Mouse (Mus musculus): ENCODE data around the gene Specc1l. TPM values are rescaled to one million over a fixed set of nuclear protein-coding genes. Genes with fewer than 3 reads are reported as not detected.

Gene Specc1l
- polyA plus RNA-seq, 1 experiment from 2014 or later = 26.7 TPM

DNA sequence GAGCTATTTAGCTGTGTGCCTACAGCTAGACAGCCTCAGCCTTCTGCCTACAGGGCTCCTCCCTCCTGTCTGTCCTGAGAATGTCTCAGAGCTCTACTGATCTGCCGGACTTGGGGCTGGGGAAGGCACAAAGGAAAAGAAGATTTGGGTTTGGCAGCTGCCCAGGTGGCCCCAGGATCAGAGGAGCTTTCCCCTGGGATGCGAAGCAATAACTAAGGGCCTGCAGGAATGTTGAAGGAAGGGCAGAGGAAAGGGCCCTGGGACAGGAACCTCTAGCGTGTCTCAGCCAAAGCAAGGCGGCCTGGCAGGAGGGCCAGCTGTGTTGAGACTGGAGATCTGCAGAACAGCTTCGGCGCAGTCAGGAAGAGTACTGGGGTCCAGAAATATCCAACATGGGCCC, 111.1 kb downstream of the Specc1l start:
- Histone ChIP-seq H3K27me3 (replicated peaks) (peaks cover 11% of the 10 kb centered on the region), H3K4me3 (replicated peaks) (no peak overlapping the region), H3K9me3 (no peaks in the 10 kb centered on the region), H3K27ac (no peak overlapping the region), H3K36me3 (no peaks in the 10 kb centered on the region), H3K9ac (no peak overlapping the region), H3K4me2 (no peak overlapping the region), H3K4me1 (no peaks in the 10 kb centered on the region)
- no peak for ATAC-seq (ENCODE audit: insufficient read depth, low FRiP score, low read depth)
- WGBS = 50% methylated on average over 6 of the region's 6 CpGs

DNA sequence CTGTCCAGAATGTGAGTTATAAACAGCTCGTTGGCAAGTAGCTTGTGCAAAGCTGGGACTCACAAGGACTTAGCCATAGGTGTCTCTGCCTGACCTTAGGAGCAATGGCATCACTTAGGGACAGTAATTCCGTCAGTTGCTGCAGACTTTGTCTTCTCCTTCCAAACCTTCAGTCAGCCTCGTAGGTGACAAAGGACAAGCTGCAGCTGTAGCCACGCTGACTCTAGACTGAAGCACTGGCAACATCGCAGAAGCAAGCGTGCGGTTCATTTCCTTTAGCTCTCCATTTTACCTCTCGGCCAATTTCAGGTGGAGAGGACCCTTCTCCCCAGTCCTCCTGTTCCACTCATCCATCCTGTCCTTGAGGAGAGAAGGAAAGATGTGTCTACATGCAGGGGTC, 112.1 kb downstream of the Specc1l start:
- Histone ChIP-seq H3K9ac (no peak overlapping the region), H3K4me1 (no peaks in the 10 kb centered on the region), H3K4me2 (no peak overlapping the region), H3K9me3 (no peaks in the 10 kb centered on the region), H3K27me3 (replicated peaks) (peaks cover 5% of the 10 kb centered on the region; the same call in 1 of the 2 replicates), H3K36me3 (no peaks in the 10 kb centered on the region), H3K4me3 (replicated peaks) (no peak overlapping the region), H3K27ac (no peak overlapping the region)
- WGBS = 82% methylated on average over 8 of the region's 8 CpGs
- ATAC-seq (ENCODE audit: insufficient read depth, low FRiP score, low read depth) = no peak

GRCm38 (mm10) chr10:75324391-75324790, 112.5 kb downstream of the Specc1l start:
- ATAC-seq (ENCODE audit: insufficient read depth, low FRiP score, low read depth) = no peak
- Histone ChIP-seq H3K9me3 (no peaks in the 10 kb centered on the region), H3K4me2 (no peak overlapping the region), H3K27me3 (replicated peaks) (peaks cover 1% of the 10 kb centered on the region; the same call in 1 of the 2 replicates), H3K4me1 (no peaks in the 10 kb centered on the region), H3K27ac (no peak overlapping the region), H3K9ac (no peak overlapping the region), H3K4me3 (replicated peaks) (no peak overlapping the region), H3K36me3 (no peaks in the 10 kb centered on the region)
- 71% methylated on average over 10 of the region's 10 CpGs for WGBS

- H3K4me2 ChIP-seq = no peak overlapping the region
- H3K4me1 ChIP-seq = no peaks in the 10 kb centered on the region
- no peak overlapping the region for H3K27ac ChIP-seq
- H3K9me3 ChIP-seq = no peaks in the 10 kb centered on the region
- H3K4me3 ChIP-seq (replicated peaks) = no peak overlapping the region
- H3K27me3 ChIP-seq (replicated peaks) = no peaks in the 10 kb centered on the region
- H3K36me3 ChIP-seq = no peaks in the 10 kb centered on the region
- no peak overlapping the region for H3K9ac ChIP-seq
- ATAC-seq (ENCODE audit: insufficient read depth, low FRiP score, low read depth) = no peak
- WGBS = 93% methylated on average over 23 of the region's 23 CpGs
Observed at GRCm38 (mm10) chr10:75325821-75326220, 113.9 kb downstream of the Specc1l start.

DNA sequence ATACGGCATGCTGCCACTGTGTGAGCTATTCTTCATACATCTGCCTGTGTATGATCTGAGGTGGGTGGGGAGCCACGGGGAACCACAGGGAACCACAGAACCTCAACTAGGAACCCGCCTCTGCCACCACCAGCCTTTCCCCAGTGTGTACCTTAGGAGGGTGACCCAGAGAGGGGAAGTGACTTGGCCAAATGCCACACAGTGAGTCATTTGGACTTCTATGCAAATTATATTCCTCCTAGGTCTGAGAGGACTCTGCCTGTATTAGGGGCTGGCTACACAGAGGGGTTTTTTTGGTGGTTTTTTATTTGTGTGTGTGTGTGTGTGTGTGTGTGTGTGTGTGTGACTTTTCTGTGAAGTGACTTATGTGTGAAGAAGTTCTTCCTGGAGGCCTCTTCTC, 114.7 kb downstream of the Specc1l start:
- Histone ChIP-seq H3K27ac (no peak overlapping the region), H3K9me3 (no peaks in the 10 kb centered on the region), H3K9ac (no peak overlapping the region), H3K4me3 (replicated peaks) (no peak overlapping the region), H3K27me3 (replicated peaks) (no peaks in the 10 kb centered on the region), H3K4me2 (no peak overlapping the region), H3K36me3 (no peaks in the 10 kb centered on the region), H3K4me1 (no peaks in the 10 kb centered on the region)
- 65% methylated on average over 3 of the region's 3 CpGs for WGBS
- ATAC-seq (ENCODE audit: insufficient read depth, low FRiP score, low read depth) = peak; percentile 59; the same call in 1 of the 2 replicates

- no peaks in the 10 kb centered on the region for H3K9me3 ChIP-seq
- H3K4me2 ChIP-seq = no peak overlapping the region
- H3K36me3 ChIP-seq = no peaks in the 10 kb centered on the region
- no peaks in the 10 kb centered on the region for H3K27me3 ChIP-seq (replicated peaks)
- H3K4me1 ChIP-seq = no peaks in the 10 kb centered on the region
- H3K4me3 ChIP-seq (replicated peaks) = no peak overlapping the region
- 56% methylated on average over 11 of the region's 11 CpGs for WGBS
- no peak for ATAC-seq (ENCODE audit: insufficient read depth, low FRiP score, low read depth)
- H3K9ac ChIP-seq = no peak overlapping the region
- H3K27ac ChIP-seq = no peak overlapping the region
Observed at GRCm38 (mm10) chr10:75327081-75327480, 115.2 kb downstream of the Specc1l start.

- Histone ChIP-seq H3K27me3 (replicated peaks) (no peaks in the 10 kb centered on the region), H3K27ac (no peak overlapping the region), H3K9ac (no peak overlapping the region), H3K4me3 (replicated peaks) (no peak overlapping the region), H3K4me1 (no peaks in the 10 kb centered on the region), H3K9me3 (no peaks in the 10 kb centered on the region), H3K36me3 (no peaks in the 10 kb centered on the region), H3K4me2 (no peak overlapping the region)
- ATAC-seq (ENCODE audit: insufficient read depth, low FRiP score, low read depth) = no peak
- 59% methylated on average over 4 of the region's 4 CpGs for WGBS
Observed at GRCm38 (mm10) chr10:75328201-75328704, 116.4 kb downstream of the Specc1l start.

- Histone ChIP-seq H3K4me1 (no peaks in the 10 kb centered on the region), H3K36me3 (no peaks in the 10 kb centered on the region), H3K27ac (no peak overlapping the region), H3K9ac (no peak overlapping the region), H3K4me3 (replicated peaks) (no peak overlapping the region), H3K9me3 (no peaks in the 10 kb centered on the region), H3K4me2 (no peak overlapping the region), H3K27me3 (replicated peaks) (no peaks in the 10 kb centered on the region)
- no peak for ATAC-seq (ENCODE audit: insufficient read depth, low FRiP score, low read depth)
- 72% methylated on average over 3 of the region's 3 CpGs for WGBS
Observed at GRCm38 (mm10) chr10:75332268-75332667, 120.4 kb downstream of the Specc1l start.

DNA sequence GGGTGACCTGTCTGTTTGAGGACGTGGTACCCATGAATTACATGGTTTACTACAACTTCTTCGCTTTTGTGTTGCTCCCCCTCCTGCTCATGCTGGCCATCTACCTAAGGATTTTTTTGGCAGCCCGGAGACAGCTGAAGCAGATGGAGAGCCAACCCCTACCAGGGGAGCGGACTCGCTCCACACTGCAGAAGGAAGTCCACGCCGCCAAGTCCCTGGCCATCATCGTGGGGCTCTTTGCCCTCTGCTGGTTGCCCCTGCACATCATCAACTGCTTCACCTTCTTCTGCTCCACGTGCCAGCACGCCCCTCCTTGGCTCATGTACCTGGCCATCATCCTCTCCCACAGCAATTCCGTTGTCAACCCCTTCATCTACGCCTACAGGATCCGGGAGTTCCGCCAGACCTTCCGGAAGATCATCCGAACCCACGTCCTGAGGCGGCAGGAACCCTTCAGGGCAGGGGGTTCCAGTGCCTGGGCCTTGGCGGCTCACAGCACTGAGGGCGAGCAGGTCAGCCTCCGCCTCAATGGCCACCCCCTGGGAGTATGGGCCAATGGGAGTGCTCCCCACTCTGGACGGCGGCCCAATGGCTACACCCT, 121.4 kb downstream of the Specc1l start:
- no peak overlapping the region for H3K27ac ChIP-seq
- ATAC-seq (ENCODE audit: insufficient read depth, low FRiP score, low read depth) = no peak
- 89% methylated on average over 23 of the region's 23 CpGs for WGBS

DNA sequence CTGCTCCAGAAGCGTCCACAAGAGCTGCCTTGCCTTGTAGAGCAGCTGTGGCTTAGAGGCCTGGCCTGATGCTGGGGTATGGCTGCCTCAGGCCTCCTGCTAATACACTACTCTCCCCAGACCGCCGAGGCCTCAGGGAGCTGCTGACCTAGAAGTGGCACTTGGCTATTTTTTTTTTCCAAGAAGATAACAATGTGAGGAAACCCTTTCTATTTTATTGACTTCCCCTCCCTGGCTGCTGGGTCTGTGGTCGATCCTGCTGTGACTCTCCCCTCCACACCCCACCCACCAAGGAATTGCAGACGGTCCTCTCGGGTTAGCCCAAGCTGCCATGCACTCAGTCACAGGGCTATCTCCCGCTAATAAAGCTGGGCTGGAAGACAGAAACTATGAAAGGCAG, 122.3 kb downstream of the Specc1l start:
- WGBS = 73% methylated on average over 7 of the region's 7 CpGs
- Histone ChIP-seq H3K9me3 (no peaks in the 10 kb centered on the region), H3K27ac (no peak overlapping the region), H3K4me3 (replicated peaks) (no peak overlapping the region), H3K4me1 (no peaks in the 10 kb centered on the region), H3K27me3 (replicated peaks) (no peaks in the 10 kb centered on the region), H3K4me2 (no peak overlapping the region), H3K9ac (no peak overlapping the region), H3K36me3 (no peaks in the 10 kb centered on the region)
- no peak for ATAC-seq (ENCODE audit: insufficient read depth, low FRiP score, low read depth)

More for the DNA sequence above, 121.4 kb downstream of the Specc1l start:
- Histone ChIP-seq H3K4me2 (no peak overlapping the region), H3K27me3 (replicated peaks) (no peaks in the 10 kb centered on the region), H3K4me1 (no peaks in the 10 kb centered on the region), H3K4me3 (replicated peaks) (no peak overlapping the region), H3K36me3 (no peaks in the 10 kb centered on the region), H3K9me3 (no peaks in the 10 kb centered on the region), H3K9ac (no peak overlapping the region)

- H3K4me2 ChIP-seq = no peak overlapping the region
- no peak overlapping the region for H3K4me3 ChIP-seq (replicated peaks)
- no peaks in the 10 kb centered on the region for H3K9me3 ChIP-seq
- H3K27me3 ChIP-seq (replicated peaks) = no peaks in the 10 kb centered on the region
- no peak for ATAC-seq (ENCODE audit: insufficient read depth, low FRiP score, low read depth)
- H3K27ac ChIP-seq = no peak overlapping the region
- 87% methylated on average over 6 of the region's 6 CpGs for WGBS
- H3K36me3 ChIP-seq = no peaks in the 10 kb centered on the region
- no peaks in the 10 kb centered on the region for H3K4me1 ChIP-seq
- no peak overlapping the region for H3K9ac ChIP-seq
Observed at GRCm38 (mm10) chr10:75335075-75335474, 123.2 kb downstream of the Specc1l start.

GRCm38 (mm10) chr10:75337231-75337630, 125.4 kb downstream of the Specc1l start:
- WGBS = 70% methylated on average over 10 of the region's 10 CpGs
- H3K9me3 ChIP-seq = no peaks in the 10 kb centered on the region
- H3K9ac ChIP-seq = no peak overlapping the region
- no peak overlapping the region for H3K4me2 ChIP-seq
- ATAC-seq (ENCODE audit: insufficient read depth, low FRiP score, low read depth) = no peak
- H3K36me3 ChIP-seq = no peaks in the 10 kb centered on the region
- H3K27me3 ChIP-seq (replicated peaks) = no peaks in the 10 kb centered on the region
- H3K4me1 ChIP-seq = no peaks in the 10 kb centered on the region
- H3K4me3 ChIP-seq (replicated peaks) = no peak overlapping the region
- H3K27ac ChIP-seq = no peak overlapping the region

DNA sequence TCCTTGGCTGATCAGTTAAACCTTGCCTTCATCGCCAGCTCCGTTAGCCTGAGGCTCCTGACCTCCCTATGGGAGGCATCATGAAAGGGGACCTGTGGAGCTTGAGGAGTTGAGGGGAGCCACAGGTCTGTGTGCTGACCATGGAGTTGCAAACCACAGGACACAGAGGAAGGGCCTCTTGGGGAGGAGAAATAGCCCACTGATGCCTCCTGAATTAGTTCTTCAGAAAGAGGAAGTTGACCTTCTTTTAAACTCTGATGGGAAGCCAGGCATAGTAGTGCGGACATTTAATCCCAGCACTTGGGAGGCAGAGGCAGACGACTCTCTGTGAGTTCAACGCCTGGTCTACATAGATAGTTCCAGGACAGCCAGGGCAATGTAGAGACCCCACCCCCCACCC, 127.0 kb downstream of the Specc1l start:
- no peak overlapping the region for H3K4me3 ChIP-seq (replicated peaks)
- WGBS = 69% methylated on average over 5 of the region's 5 CpGs
- no peaks in the 10 kb centered on the region for H3K36me3 ChIP-seq
- ATAC-seq (ENCODE audit: insufficient read depth, low FRiP score, low read depth) = no peak
- H3K9me3 ChIP-seq = no peaks in the 10 kb centered on the region
- H3K27me3 ChIP-seq (replicated peaks) = no peaks in the 10 kb centered on the region
- no peak overlapping the region for H3K9ac ChIP-seq
- H3K4me1 ChIP-seq = no peaks in the 10 kb centered on the region
- no peak overlapping the region for H3K4me2 ChIP-seq
- H3K27ac ChIP-seq = no peak overlapping the region

Measured in stomach, embryonic 15.5 days (tissue).